Mouse (Mus musculus) megakaryocyte, embryonic 14.5 days (primary cell): ENCODE data around the gene Ust. TPM values are rescaled to one million over a fixed set of nuclear protein-coding genes. Genes with fewer than 3 reads are reported as not detected.

Experiments used
- H3K27me3 ChIP-seq: replicated peaks from 2 replicates; pipeline ENCODE3; 2012; ENCODE audit warnings: inconsistent platforms
- H3K36me3 ChIP-seq: replicated peaks from 2 replicates; pipeline ENCODE3; 2012; ENCODE audit warnings: low read length, inconsistent platforms, mixed read lengths
- H3K4me1 ChIP-seq: 2 replicates; pipeline ENCODE4 v1.6.1; 2012; ENCODE audit warnings: inconsistent platforms
- H3K4me3 ChIP-seq: replicated peaks from 2 replicates; pipeline ENCODE3; 2012; ENCODE audit warnings: moderate library complexity, mild to moderate bottlenecking, inconsistent platforms
- H3K9me3 ChIP-seq: 2 replicates; pipeline ENCODE4 v1.6.1; 2012; ENCODE audit warnings: inconsistent platforms
- FLI1 ChIP-seq: IDR thresholded peaks from 2 replicates; pipeline ENCODE4 v1.6.1; 2012; ENCODE audit warnings: low read length, inconsistent platforms, mixed read lengths
- GATA1 ChIP-seq: IDR thresholded peaks from 3 replicates; pipeline ENCODE4 v1.6.1; 2012; ENCODE audit warnings: mixed read lengths, low read length, inconsistent platforms, borderline replicate concordance
- polyA plus RNA-seq: library from polyadenylated mRNA; stranded (reverse); fragments of >175 nt; gene quantifications from 2 replicates; pipeline ENCODE4 v1.2.3, GENCODE M21; 2012; ENCODE audit warnings: low replicate concordance; ENCODE audit not compliant: insufficient read depth

Gene Ust
- polyA plus RNA-seq, 1 experiment: not detected

DNA sequence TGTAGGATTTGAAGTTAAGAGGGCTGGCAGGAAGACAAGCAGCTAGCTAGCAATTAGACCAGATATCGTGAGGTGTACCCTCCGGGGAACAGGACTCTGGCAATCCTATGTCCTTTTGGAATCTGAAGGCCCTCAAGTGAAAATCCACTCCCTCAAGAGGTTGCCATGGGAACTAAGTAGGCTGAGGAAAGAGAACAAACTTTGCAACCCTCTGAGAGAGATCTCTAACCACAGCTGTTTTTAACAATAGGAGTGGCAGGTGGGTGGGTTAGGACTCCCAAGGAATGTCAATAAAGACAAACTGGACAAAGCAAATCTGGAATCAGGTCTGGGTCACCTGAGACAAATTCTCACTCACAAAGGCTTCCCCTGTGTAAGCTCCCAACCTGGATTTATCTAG is 221.4 kb downstream of the Ust start:
- Histone ChIP-seq H3K9me3 (no peaks in the 10 kb centered on the region), H3K36me3 (no peaks in the 10 kb centered on the region), H3K27me3 (no peaks in the 10 kb centered on the region), H3K4me3 (no peak overlapping the region), H3K4me1 (no peaks in the 10 kb centered on the region)
- TF ChIP-seq FLI1 (no peak), GATA1 (no peak)

DNA sequence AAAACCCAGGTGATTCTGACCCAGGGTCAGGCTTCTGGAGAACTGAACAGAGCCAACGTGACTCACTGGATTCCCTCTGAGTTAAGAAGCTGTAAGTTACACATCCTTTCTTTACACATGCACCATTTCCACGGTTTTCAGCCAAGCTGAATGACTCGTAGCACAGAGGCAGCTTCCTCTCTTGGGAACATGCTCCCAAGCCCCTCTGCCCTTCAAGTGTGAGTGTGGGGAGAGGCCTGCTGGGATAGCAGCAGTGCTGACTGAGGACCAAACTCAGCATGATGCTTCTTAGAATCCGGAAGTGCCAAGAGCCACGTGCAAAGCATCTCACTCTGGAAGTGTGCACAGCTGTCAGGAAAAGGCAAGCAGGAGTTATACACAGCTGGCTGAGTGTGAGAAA is 228.0 kb downstream of the Ust start:
- Histone ChIP-seq H3K36me3 (no peaks in the 10 kb centered on the region), H3K4me1 (no peaks in the 10 kb centered on the region), H3K27me3 (peaks cover 2% of the 10 kb centered on the region), H3K4me3 (no peak overlapping the region), H3K9me3 (peaks cover 16% of the 10 kb centered on the region)
- TF ChIP-seq FLI1: no peak
- TF ChIP-seq GATA1: no peak

DNA sequence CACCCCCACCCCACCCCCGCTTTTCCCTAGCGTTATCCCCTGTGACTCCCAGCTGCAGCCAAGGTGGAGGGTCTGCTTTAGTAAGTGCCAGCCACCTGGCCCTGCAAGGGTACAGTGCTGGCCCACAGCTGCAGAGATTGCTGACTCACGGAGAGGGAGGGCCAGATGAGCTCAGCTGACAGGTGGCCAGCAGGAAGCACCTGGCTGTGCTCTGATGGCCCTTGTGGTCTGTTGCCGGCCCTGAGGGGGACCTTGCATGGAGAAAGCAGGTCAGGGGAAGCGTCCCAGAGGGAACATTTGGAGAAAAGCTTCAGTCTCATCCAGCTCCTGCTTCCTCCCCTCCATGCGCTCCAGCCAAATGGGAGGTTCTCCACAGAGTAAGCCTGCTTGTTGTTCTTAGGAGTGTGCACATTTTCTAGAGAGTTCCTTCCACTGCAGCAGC is 231.3 kb downstream of the Ust start:
- TF ChIP-seq GATA1: no peak
- TF ChIP-seq FLI1: no peak
- H3K4me3 ChIP-seq: no peak overlapping the region
- H3K27me3 ChIP-seq: peaks cover 2% of the 10 kb centered on the region
- peaks cover 16% of the 10 kb centered on the region for H3K9me3 ChIP-seq
- H3K36me3 ChIP-seq: no peaks in the 10 kb centered on the region
- H3K4me1 ChIP-seq: no peaks in the 10 kb centered on the region

DNA sequence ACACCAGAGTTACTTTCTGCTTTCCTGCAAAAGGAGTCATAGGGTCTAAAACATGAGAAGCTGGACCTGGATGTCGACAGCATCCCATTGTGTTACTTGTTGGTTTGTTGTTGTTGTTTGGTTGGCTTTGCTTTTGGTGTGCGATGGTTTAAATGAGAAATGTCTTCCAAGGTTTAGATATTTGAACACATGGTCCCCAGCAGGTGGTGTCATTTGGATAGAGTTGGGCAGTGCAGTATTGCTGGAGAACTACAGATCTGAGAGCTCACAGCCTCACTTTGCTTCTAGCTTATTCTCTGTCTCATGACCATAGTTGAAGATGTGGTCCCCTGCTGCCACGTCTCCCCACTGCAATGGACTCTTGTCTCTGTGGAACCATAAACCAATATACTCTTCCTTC is 234.6 kb downstream of the Ust start:
- H3K36me3 ChIP-seq: no peaks in the 10 kb centered on the region
- peaks cover 9% of the 10 kb centered on the region for H3K9me3 ChIP-seq
- no peak overlapping the region for H3K4me3 ChIP-seq
- peaks cover 2% of the 10 kb centered on the region for H3K27me3 ChIP-seq
- no peaks in the 10 kb centered on the region for H3K4me1 ChIP-seq
- TF ChIP-seq GATA1: no peak
- TF ChIP-seq FLI1: no peak

DNA sequence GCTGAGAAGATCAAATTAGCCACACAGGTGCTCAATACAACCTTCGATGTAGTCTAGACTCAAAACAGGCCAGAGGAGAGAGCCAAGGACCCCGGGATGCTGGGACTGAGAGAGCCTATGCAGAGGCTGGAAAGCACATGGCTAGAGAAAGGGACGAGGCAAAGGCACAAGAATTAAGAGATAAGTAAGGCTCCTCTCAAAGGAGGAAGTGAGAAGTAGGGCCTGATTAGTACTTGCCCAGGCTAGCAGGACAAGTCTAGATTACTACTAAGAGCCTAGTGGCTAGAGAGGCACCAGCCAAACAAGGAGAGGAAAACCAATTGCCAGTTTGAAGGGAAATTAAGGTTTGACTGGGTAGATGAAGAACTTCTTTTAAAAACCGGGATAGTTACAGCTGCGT is 241.5 kb downstream of the Ust start:
- 0 out of 2 replicates have a peak, but pooled peaks cover 2% of the 10 kb centered on the region for H3K9me3 ChIP-seq
- TF ChIP-seq GATA1: no peak
- TF ChIP-seq FLI1: no peak
- H3K27me3 ChIP-seq: no peaks in the 10 kb centered on the region
- no peaks in the 10 kb centered on the region for H3K36me3 ChIP-seq
- no peak overlapping the region for H3K4me3 ChIP-seq
- H3K4me1 ChIP-seq: no peaks in the 10 kb centered on the region

DNA sequence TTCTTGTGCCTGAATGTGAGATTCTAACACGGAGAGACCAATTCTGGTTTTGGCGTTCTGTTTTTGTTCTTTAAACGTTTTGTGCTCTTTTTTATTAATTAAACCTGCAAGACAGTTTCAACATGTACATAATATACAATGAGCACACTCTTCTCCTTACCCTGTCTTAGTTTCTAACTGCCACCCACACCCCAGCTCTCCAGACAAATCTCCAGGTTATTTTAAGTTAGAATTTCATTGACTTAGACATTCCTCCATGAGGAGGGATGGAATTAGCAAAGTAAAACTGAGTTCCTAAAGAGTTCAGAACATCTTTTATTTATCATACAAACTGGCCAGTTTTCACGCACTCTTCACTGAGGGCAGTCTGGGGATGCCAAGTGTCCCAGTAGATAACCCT is 248.9 kb downstream of the Ust start:
- Histone ChIP-seq H3K27me3 (no peaks in the 10 kb centered on the region), H3K9me3 (no peaks in the 10 kb centered on the region), H3K4me3 (no peak overlapping the region), H3K4me1 (no peaks in the 10 kb centered on the region), H3K36me3 (no peaks in the 10 kb centered on the region)
- TF ChIP-seq FLI1 (no peak), GATA1 (no peak)

DNA sequence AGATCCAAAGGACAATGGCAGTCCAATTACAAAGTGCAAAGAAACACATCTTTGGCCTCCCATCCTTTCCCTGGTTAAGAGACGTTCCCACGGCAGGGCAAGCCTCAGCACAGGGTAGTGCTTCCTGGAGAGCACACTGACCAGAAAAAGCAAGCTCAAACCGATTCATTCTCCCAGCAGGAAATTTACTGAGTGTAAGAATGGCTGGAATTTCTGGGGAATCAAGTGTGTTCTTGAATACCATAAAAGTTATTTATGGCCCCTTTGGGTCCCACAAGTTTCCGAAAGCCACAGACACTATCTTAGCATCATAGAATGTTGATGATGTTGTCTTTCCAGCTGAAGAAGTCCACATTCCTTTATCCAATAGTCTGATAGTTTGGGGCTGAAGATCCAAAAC is 258.9 kb downstream of the Ust start:
- H3K36me3 ChIP-seq: no peaks in the 10 kb centered on the region
- TF ChIP-seq FLI1 (no peak), GATA1 (no peak)
- peaks cover under 1% of the 10 kb centered on the region; the same call in 1 of the 2 replicates for H3K9me3 ChIP-seq
- H3K4me1 ChIP-seq: no peaks in the 10 kb centered on the region
- H3K4me3 ChIP-seq: no peak overlapping the region
- H3K27me3 ChIP-seq: peaks cover 17% of the 10 kb centered on the region

DNA sequence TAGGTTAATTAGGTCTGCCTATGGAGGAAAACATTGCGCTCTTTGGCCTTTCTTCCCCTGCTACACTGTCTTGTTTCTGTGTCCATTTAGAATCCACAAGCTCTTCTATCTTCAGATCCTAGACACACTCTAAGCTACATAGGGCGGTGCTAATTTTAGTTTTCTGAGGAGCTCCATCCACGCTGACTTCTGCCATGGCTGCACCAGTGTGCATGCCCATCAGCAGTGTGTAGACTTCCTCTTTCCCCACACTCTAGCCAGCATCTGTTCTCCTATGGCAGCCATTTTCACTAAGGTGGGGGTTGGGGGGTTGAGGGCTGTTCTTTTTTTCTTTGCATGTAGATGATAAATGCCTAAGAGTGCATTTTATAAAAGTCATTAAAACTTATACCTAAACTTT is 268.6 kb downstream of the Ust start:
- no peaks in the 10 kb centered on the region for H3K36me3 ChIP-seq
- no peak overlapping the region for H3K4me3 ChIP-seq
- TF ChIP-seq GATA1: no peak
- TF ChIP-seq FLI1: no peak
- peaks cover 11% of the 10 kb centered on the region for H3K9me3 ChIP-seq
- H3K27me3 ChIP-seq: peaks cover 28% of the 10 kb centered on the region
- H3K4me1 ChIP-seq: no peaks in the 10 kb centered on the region

DNA sequence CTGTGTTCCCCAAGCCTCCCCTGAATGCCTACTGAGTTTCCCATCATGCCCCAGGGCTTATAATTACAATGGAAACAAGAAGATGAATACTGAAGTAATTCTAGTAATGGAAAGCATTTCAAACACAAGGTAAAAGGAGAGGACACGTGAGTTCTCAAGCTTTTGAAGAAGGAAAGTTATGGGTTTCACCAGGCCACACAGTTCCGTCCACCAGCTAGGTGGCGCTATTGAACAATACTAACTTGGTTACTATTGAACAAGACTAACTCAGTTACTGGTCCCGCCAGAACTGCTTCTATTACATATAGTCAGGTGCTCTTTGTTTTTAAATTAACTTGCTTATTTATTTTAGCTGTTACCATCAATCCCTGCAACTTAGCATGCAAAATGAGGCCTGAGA is 276.3 kb downstream of the Ust start:
- H3K9me3 ChIP-seq: no peaks in the 10 kb centered on the region
- TF ChIP-seq GATA1 (no peak), FLI1 (no peak)

DNA sequence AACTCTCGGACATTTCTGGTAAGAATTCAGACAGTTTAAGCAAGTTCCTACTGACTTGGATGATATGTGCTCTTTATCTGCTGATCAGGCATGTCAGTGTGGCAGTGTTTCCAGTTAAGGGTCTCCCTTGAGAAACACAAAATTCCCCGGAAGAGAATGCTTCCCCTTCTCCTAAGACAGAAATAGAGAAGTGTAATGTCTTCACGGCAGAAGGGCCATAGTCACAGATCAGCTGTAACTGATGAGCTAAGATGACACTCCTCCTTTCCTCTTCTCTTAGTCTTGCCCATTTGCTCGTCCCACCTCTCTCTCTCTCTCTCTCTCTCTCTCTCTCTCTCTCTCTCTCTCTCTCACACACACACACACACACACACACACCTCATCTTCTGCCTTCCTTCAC is 277.9 kb downstream of the Ust start:
- no peaks in the 10 kb centered on the region for H3K36me3 ChIP-seq
- H3K4me1 ChIP-seq: no peaks in the 10 kb centered on the region
- H3K27me3 ChIP-seq: peaks cover 15% of the 10 kb centered on the region
- H3K4me3 ChIP-seq: no peak overlapping the region
- no peak for TF ChIP-seq GATA1
- TF ChIP-seq FLI1: no peak
- no peaks in the 10 kb centered on the region for H3K9me3 ChIP-seq

More for the DNA sequence above, 276.3 kb downstream of the Ust start:
- Histone ChIP-seq H3K4me1 (no peaks in the 10 kb centered on the region), H3K4me3 (no peak overlapping the region), H3K36me3 (no peaks in the 10 kb centered on the region), H3K27me3 (peaks cover 20% of the 10 kb centered on the region)

DNA sequence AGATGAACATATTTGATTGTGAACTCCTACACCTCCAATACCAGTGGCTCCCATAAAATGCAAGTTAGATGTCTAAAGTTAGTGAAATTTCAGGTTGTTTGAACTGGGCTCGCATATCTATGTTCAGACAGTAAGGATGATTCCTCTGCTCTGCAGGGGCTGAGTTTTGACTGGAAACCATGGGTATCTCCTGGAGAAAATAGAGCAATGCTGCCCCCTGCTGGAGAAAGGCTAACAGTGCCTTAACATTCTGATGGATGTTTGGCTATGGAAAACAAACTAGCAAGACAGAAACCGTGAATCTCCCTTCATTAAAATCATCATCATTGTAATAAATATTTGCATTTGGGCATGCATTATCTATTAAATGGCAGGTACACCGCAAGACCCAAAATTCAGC is 278.4 kb downstream of the Ust start:
- H3K27me3 ChIP-seq: peaks cover 12% of the 10 kb centered on the region
- H3K4me1 ChIP-seq: no peaks in the 10 kb centered on the region
- TF ChIP-seq FLI1: no peak
- TF ChIP-seq GATA1: no peak
- no peaks in the 10 kb centered on the region for H3K36me3 ChIP-seq
- peaks cover 2% of the 10 kb centered on the region for H3K9me3 ChIP-seq
- no peak overlapping the region for H3K4me3 ChIP-seq
